Mouse (Mus musculus) mature B cell (primary cell): ENCODE results near the gene Tbxas1.

ENCODE experiments used
- in situ Hi-C: fragments of 300-500 bp; cut with MboI; formaldehyde crosslinking; loops from 2 replicates; pipeline ENCODE4 v1.14.3; 2019

Gene Tbxas1

GRCm38 (mm10) chr6:38859819-38860218 is 15.4 kb upstream of the Tbxas1 start:
- in situ Hi-C loops: no loop called here

- in situ Hi-C loops: no loop called here
Measured at GRCm38 (mm10) chr6:38860301-38860700, 14.9 kb upstream of the Tbxas1 start.

DNA sequence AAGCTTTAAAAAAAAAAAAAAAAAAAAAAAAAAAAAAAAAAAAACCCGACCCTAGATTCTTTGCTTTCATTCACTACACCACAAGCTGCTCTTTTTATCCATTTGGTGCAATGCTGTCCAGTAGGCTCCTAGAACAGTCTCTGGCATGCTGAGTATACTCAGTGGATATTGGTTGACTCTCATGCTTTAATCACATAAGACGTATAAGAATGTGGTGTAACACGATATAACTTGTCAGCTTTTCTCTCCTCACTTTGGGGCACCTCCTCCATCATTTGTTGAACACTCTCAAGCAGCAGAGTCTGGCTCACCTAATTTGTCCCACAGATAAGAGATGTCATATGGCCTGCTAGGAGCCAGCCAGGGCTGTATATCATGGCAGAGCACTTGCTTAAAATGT is 11.6 kb upstream of the Tbxas1 start:
- in situ Hi-C loops: no loop called here

GRCm38 (mm10) chr6:38865805-38866204 is 9.4 kb upstream of the Tbxas1 start:
- in situ Hi-C loops: no loop called here

GRCm38 (mm10) chr6:38866357-38866756 is 8.8 kb upstream of the Tbxas1 start:
- in situ Hi-C loops: no loop called here

GRCm38 (mm10) chr6:38866761-38867160 is 8.4 kb upstream of the Tbxas1 start:
- in situ Hi-C loops: no loop called here

- in situ Hi-C loops: no loop called here
Measured at GRCm38 (mm10) chr6:38867291-38867690, 7.9 kb upstream of the Tbxas1 start.

DNA sequence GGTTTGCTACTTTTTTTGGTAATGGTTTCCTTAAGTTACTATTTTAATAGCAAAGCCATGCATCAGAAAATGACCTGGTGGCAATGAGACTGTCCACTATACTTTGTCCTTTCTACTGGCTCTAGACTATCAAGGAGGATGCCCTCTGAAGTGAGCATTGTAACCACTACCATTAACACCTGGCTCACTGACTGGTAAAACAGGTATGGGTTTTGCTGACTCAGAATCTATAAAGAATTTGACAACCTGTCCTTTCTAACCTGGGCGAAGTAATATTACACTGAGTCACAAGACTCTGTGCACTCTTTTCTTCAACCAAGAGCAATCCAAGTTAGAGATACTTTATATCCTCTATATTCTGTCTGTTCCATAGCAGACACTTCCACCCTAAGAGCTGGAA is 6.2 kb upstream of the Tbxas1 start:
- in situ Hi-C loops: no loop called here

- in situ Hi-C loops: no loop called here
Measured at GRCm38 (mm10) chr6:38870070-38870469, 5.1 kb upstream of the Tbxas1 start.

GRCm38 (mm10) chr6:38871051-38871450 is 4.2 kb upstream of the Tbxas1 start:
- in situ Hi-C loops: no loop called here

GRCm38 (mm10) chr6:38873316-38873715 is 1.9 kb upstream of the Tbxas1 start:
- in situ Hi-C loops: no loop called here

DNA sequence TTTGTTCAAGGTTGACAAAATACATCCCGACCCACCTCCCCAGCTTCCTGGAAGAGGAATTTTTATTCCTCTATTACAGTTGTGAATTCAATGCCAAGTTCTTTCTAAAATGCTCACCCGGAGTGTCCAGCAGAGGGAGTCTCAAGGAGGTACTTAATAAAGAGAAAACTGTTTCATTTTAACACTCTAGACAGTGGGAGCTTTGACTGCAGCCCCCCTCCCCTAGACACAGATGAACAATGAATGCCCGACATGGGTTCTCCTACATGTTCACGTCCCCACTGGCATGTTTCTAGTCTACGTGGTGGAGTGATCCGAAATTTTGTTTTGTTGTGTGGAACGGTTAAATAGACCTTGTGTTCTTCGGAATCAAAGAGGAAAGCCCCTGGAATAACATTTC is 1.2 kb upstream of the Tbxas1 start:
- in situ Hi-C loops: no loop called here

DNA sequence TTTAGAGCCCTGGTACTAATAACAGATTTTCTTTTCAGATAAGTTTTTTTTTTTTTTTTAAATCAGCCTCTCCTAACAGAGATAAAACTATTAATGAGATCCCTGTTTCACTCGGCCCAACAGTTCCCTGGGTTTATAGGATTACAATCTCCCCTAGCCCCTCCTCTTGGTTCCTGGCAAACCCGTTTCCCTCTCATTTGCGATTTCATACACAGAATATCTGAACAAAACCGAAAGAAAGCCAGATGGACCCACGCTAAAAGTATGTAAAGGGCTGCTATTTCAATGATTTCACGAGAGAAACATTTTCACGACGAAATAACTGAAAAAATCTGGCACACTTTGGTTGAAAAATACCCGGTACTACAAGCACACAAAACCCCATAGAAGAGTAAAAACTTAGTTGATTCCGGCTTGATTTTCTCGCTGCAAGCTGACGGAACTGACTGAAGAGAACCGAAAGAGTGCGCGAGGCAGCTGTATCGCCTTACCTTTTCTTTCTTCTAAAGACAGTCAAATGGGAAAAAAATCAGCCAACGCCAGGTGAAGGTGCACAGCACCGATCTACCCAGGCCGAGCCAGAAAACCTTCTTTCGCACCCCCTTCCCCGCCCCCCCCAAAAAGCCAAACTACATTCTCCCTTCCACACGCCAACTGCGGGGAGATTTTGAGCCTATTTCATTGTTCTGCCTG is 493 bp upstream of the Tbxas1 start:
- in situ Hi-C loops: no loop called here

GRCm38 (mm10) chr6:38876071-38876911 is 1.1 kb downstream of the Tbxas1 start, which contains the start of gene Hipk2:
TSS of gene Hipk2 (minus strand) at chr6:38876165.
- in situ Hi-C loops: no loop called here

- in situ Hi-C loops: no loop called here
Measured at GRCm38 (mm10) chr6:38877674-38878073, 2.5 kb downstream of the Tbxas1 start.

DNA sequence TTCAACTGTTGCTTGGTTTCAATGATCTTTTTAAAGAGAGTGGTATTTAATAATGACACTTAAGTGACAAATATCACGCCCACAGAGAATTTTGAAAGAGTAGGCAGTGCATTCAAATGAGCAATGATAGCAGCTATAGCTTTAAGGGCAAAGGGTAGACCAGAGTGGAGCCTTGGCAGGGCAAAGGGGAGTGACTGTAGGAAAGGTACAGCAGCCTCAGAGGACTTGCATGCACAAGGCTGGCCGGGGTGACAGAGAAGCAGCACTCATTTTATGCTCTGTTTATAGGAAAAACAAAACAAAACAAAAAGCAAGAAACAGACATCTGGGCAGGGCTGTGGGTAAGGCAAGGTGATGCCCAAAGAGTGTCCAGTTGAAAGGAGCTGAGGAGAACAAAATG is 6.3 kb downstream of the Tbxas1 start:
- in situ Hi-C loops: no loop called here

DNA sequence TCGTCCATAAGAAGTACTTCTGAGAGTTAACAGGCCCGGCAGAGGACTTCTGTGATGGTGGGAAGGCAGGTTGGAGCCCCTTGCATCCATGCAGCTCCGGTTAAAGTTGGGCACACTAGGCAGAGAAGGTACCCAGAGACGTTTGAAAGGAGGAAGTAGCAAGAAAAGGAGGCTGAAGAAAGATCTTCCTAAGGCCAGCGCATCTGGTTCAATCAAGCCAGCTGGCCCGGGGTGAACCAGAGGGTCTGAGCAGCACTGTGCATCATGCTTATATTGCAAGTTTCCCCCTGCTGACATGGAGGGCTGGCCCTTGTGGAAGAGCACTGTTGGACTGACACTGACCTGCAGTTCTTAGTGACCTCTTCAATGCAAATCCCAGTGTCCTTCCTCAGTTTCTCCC is 6.8 kb downstream of the Tbxas1 start:
- in situ Hi-C loops: no loop called here

DNA sequence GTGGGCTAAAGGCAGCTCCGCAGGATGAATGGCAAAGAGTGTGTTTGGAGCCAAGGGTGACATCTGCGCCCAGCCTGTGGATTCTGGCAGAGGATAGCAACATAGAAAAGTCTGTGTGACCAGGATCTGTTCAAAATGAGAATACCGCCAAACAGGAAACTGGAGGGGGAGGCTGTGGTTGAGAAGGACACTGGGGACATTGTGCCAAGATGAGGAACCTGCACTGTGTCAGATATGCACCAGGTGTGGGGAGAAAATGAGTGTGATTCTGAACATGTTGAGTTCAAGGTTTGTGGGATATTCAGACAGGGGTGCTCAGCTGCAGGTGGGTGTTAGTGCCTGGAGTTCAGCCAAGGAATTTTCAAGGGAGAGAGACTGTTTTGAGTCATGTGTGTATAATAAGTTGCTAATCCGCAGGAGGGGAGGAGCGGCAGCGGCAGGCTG is 7.5 kb downstream of the Tbxas1 start:
- in situ Hi-C loops: no loop called here

- in situ Hi-C loops: no loop called here
Measured at GRCm38 (mm10) chr6:38884482-38884881, 9.3 kb downstream of the Tbxas1 start.

DNA sequence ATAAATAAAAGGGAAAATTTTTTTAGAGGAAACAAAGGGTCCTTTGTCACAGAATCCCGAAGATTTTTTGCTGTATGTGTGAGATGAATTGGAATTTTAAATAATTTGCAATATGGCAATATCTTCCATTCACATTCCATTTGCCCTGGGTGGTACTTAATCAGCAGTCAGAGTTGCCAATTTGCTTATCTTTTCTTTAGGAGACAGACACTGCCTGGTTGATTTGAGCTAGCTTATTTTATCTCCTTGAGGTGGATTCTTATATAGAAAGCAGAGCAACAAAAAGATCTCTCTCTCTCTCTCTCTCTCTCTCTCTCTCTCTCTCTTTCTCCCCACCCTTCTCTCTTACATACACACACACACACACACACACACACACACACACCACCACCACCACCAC is 9.9 kb downstream of the Tbxas1 start:
- in situ Hi-C loops: no loop called here

- in situ Hi-C loops: no loop called here
Measured at GRCm38 (mm10) chr6:38887436-38887835, 12.2 kb downstream of the Tbxas1 start.

DNA sequence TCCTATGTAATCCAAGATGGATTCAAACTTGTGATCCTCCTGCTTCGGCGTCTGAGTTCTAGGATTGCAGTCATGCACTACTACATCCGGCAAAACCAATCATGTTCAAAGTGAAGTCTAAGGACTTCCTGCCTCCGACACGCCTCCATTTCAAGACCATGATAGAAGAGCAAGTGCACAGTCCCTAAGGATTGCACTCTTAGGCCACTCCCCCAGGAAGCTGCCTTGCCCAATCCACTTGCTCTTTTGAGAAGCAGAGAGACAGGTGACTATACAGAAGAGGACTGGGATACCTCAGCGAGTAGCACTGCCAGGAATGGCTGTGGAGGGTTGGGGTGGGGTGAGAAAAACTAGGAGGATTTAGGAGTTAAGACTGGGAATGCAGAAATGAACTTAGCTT is 14.0 kb downstream of the Tbxas1 start:
- in situ Hi-C loops: no loop called here

DNA sequence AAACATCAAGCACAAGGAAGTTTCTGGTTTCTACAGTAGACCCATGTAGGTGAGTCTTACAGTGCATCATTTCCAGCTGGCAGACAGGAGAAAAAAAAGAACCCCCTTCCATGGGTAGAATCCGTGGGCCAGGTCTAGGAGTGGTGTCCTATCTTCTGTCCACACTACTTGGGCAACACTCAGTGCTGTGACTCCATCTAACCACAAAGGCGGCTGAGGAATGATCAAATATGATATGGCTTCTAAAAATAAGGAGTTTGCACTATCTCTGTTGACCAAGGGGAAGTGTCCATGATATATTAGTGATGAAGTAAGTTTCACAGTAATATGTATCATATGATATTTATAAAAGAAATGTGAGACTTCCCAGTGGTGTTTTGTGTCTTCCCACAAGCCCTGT is 16.8 kb downstream of the Tbxas1 start:
- in situ Hi-C loops: no loop called here
